Mouse (Mus musculus) midbrain, embryonic 15.5 days (tissue): Measurements from ENCODE around the gene Asb3. TPM values are rescaled to one million over a fixed set of nuclear protein-coding genes. Genes with fewer than 3 reads are reported as not detected.

ENCODE experiments used
- ATAC-seq: fragments of 200-750 bp; cut with Nextera tagmentation; replicated peaks from 2 replicates; pipeline ENCODE4 v1.8.0; 2017; ENCODE audit warnings: moderate TSS enrichment
- H3K27ac ChIP-seq: fragments of 300-500 bp; sonication (generic); 2 replicates; pipeline ENCODE4 v1.5.1; 2015; ENCODE audit warnings: mild to moderate bottlenecking, inconsistent platforms
- H3K27me3 ChIP-seq: fragments of 300-500 bp; sonication (generic); replicated peaks from 2 replicates; pipeline ENCODE4 v1.6.1; 2015; ENCODE audit warnings: inconsistent platforms
- H3K36me3 ChIP-seq: fragments of 300-500 bp; sonication (generic); replicated peaks from 2 replicates; pipeline ENCODE4 v1.6.1; 2015; ENCODE audit warnings: inconsistent platforms
- H3K4me1 ChIP-seq: fragments of 300-500 bp; sonication (generic); 2 replicates; pipeline ENCODE4 v1.6.1; 2015; ENCODE audit warnings: inconsistent platforms
- H3K4me2 ChIP-seq: fragments of 300-500 bp; sonication (generic); 2 replicates; pipeline ENCODE4 v1.6.1; 2015; ENCODE audit warnings: inconsistent platforms, mild to moderate bottlenecking, moderate library complexity
- H3K4me3 ChIP-seq: fragments of 300-500 bp; sonication (generic); 2 replicates; pipeline ENCODE4 v1.5.1; 2015; ENCODE audit warnings: mild to moderate bottlenecking, inconsistent platforms
- H3K9ac ChIP-seq: fragments of 300-500 bp; sonication (generic); 2 replicates; pipeline ENCODE4 v1.6.1; 2015; ENCODE audit warnings: mild to moderate bottlenecking, inconsistent platforms
- H3K9me3 ChIP-seq: fragments of 300-500 bp; sonication (generic); 2 replicates; pipeline ENCODE4 v1.6.1; 2016; ENCODE audit warnings: inconsistent platforms
- WGBS: fragments of 180-500 bp; shearing (Covaris S2); methylation state at CpG from one replicate; pipeline ENCODE4 v1.1.7; 2015; ENCODE audit warnings: mixed read lengths; 5-methylcytosine and 5-hydroxymethylcytosine counted together
- polyA plus RNA-seq: library from polyadenylated mRNA; unstranded; fragments of >200 nt; fragmentation: Nextera tagmentation; extraction: Ambion mirVana; gene quantifications from 2 replicates; pipeline ENCODE4 v1.2.1, GENCODE M21; 2015

The Asb3 gene
- polyA plus RNA-seq = 29.0 TPM in 2 replicates

DNA sequence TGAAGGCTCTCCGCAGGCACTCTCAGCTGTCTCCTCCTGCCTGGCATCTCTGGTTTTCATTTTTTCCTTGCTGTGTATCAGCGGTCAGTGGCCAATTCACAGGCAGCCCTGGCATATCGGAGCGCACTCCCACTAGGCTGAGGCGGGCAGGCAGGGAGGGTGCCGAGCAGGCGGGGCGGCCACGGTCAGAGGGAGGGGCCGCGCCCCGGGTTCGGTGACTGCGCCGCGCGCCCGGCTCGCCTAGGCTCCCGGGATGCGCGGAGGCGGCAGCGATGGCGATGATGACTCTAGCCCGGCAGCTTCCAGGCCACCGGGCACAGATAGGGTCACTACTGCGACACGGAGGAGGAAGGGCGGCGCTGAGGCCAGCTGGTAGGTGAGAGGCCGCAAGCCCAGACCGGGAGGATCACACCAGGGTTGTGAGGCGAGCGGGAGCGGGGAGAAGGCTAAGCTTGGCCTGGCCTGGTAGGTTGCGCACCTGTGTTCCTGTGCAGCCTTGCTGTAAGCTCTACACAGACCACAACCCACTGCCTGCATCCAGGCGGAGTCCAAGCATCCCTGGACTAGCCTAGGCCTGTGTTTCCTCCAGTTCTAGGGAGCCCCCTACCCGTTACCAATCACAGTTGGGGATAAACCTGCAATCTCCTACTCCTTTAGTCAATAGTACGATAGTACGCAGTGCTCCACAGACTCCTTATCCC lies at the start of gene Asb3, which contains the start of gene Gpr75:
TSS of gene Asb3 (plus strand) at position 246 of the 701 bp plus-strand sequence.
TSS of gene Gpr75 (plus strand) at position 188 of the 701 bp plus-strand sequence.
- WGBS = 2% methylated on average over 40 of the region's 41 CpGs
- H3K9ac ChIP-seq = peak within 1 kb of the TSS; percentile 74
- peak within 1 kb of the TSS; percentile 59 for H3K4me2 ChIP-seq
- H3K4me3 ChIP-seq = peak within 1 kb of the TSS; percentile 53
- H3K27ac ChIP-seq = peak within 1 kb of the TSS; percentile 88
- H3K36me3 ChIP-seq = no peaks in the 10 kb centered on the region; the same call in 1 of the 2 replicates
- no peaks in the 10 kb centered on the region for H3K27me3 ChIP-seq
- H3K4me1 ChIP-seq = no peaks in the 10 kb centered on the region
- H3K9me3 ChIP-seq = no peaks in the 10 kb centered on the region
- ATAC-seq = peak; percentile 97

DNA sequence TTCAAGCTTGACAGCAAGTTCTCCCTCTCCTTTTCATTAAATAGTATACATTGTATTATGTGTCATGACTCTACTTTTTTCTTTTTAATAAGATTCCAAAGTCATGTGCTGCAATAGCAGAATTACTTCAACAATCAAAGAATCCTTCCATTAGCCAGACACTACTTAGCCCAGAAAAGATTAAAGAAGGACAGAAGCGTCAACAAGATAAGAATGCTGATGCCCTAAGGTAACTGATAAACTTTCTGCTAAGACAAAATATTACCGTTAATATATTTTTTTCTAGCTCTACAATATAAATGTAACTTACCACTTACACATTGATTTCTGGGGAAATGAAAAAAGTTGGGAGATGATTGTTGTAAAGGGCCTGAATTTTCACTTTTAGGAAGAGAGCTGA lies 46.4 kb upstream of the Asb3 start:
- 92% methylated on average over 2 of the region's 2 CpGs for WGBS
- no peak overlapping the region for H3K4me2 ChIP-seq
- no peak overlapping the region for H3K27ac ChIP-seq
- no peaks in the 10 kb centered on the region for H3K9me3 ChIP-seq
- no peaks in the 10 kb centered on the region for H3K4me1 ChIP-seq
- peaks cover 33% of the 10 kb centered on the region; the same call in 1 of the 2 replicates for H3K36me3 ChIP-seq
- ATAC-seq = no peak
- H3K4me3 ChIP-seq = no peak overlapping the region
- no peak overlapping the region for H3K9ac ChIP-seq
- no peaks in the 10 kb centered on the region for H3K27me3 ChIP-seq

DNA sequence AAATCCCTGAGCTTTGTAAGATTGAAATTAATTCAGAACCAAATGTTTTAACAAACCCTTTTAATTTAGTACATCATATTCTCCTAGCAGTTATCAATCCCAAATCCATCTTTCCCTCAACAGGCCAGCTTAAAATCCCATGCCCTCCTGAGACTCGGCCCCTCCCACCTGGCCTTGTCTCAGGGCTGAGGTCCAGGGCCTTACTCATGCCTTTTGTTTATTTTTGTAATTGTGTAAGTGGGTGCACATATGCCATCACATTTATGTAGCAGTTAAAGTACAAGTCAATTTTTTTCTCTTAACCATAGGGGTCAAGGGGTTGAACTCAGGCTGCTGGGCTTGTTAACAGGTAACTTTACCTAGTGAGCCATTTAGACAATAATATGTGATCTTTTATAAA lies 40.9 kb upstream of the Asb3 start:
- Histone ChIP-seq H3K9me3 (no peaks in the 10 kb centered on the region), H3K4me3 (no peak overlapping the region), H3K4me1 (no peaks in the 10 kb centered on the region), H3K4me2 (no peak overlapping the region), H3K36me3 (peaks cover 25% of the 10 kb centered on the region), H3K27me3 (no peaks in the 10 kb centered on the region), H3K9ac (no peak overlapping the region), H3K27ac (no peak overlapping the region)
- ATAC-seq = no peak
- WGBS = 100% methylated on average over 1 of the region's 1 CpGs

DNA sequence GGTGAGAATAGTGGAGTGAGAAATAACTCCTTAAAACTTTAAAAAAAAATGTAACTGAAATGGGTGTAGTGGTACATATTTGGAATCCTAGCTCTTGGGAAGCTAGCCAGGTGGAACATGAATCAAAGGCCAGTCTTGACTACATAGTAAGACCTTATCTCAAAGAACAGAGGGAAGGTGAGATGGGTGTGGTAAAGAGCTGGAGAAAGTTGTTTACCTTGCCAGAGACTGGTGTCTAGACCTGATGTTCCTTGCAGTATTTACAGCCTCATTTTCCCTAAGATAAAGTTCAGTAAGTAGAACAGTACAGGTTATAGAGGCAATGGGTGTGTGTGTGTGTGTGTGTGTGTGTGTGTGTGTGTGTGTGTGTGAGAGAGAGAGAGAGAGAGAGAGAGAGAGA lies 12.8 kb upstream of the Asb3 start:
- ATAC-seq = no peak
- no peak overlapping the region for H3K27ac ChIP-seq
- H3K9me3 ChIP-seq = no peaks in the 10 kb centered on the region
- H3K27me3 ChIP-seq = no peaks in the 10 kb centered on the region
- no peak overlapping the region for H3K9ac ChIP-seq
- H3K4me2 ChIP-seq = no peak overlapping the region
- no peak overlapping the region for H3K4me3 ChIP-seq
- H3K4me1 ChIP-seq = no peaks in the 10 kb centered on the region
- peaks cover 35% of the 10 kb centered on the region for H3K36me3 ChIP-seq

DNA sequence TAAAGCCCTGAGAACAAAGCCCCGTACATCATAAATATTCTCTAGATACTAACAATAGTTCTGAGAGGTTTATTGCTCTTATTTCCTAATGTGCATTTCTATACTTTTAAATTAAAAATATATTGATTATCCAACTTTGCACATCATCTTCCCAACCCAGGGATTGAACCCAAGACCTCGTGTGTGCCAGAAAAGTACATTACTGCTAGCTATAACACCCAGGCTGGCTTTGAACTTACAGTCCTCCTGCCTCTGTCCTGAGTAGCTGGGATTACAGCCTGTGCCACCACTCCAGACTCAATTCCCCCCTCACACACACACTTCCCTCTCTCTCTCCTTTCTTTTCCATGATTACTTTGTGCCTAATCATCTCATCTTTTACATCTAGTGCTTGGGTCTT lies 2.9 kb downstream of the Asb3 start:
- no peak overlapping the region for H3K4me2 ChIP-seq
- 0 out of 2 replicates have a peak, but pooled peaks cover 6% of the 10 kb centered on the region for H3K36me3 ChIP-seq
- WGBS = 85% methylated on average over 2 of the region's 2 CpGs
- H3K9ac ChIP-seq = no peak overlapping the region
- no peak overlapping the region for H3K4me3 ChIP-seq
- H3K4me1 ChIP-seq = no peaks in the 10 kb centered on the region
- no peaks in the 10 kb centered on the region for H3K9me3 ChIP-seq
- H3K27ac ChIP-seq = no peak overlapping the region
- ATAC-seq = no peak
- H3K27me3 ChIP-seq = no peaks in the 10 kb centered on the region

DNA sequence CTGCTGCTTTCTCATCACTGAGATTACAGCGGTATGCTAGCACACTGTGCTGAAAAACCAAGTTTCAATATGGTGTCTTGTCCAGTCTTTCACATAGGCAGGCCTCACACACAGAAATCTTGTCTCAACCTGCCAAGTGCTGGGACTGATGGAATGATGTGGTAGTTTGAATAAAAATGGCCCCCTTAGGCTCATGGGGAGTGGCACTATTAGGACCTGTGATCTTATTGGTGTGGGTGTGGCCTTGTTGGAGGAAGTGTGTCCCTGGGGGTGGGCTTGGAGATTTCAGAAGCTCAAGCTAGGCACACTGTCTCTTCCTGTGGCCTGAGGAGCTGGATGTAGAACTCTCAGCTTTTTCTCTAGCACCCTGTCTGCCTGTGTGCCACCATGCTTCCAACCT lies 11.0 kb downstream of the Asb3 start:
- H3K9ac ChIP-seq = no peak overlapping the region
- H3K27ac ChIP-seq = no peak overlapping the region
- 97% methylated on average over 1 of the region's 1 CpGs for WGBS
- H3K9me3 ChIP-seq = no peaks in the 10 kb centered on the region
- no peak for ATAC-seq
- no peaks in the 10 kb centered on the region for H3K27me3 ChIP-seq
- no peaks in the 10 kb centered on the region for H3K4me1 ChIP-seq
- H3K4me3 ChIP-seq = no peak overlapping the region
- H3K36me3 ChIP-seq = 0 out of 2 replicates have a peak, but pooled peaks cover 6% of the 10 kb centered on the region
- no peak overlapping the region for H3K4me2 ChIP-seq

DNA sequence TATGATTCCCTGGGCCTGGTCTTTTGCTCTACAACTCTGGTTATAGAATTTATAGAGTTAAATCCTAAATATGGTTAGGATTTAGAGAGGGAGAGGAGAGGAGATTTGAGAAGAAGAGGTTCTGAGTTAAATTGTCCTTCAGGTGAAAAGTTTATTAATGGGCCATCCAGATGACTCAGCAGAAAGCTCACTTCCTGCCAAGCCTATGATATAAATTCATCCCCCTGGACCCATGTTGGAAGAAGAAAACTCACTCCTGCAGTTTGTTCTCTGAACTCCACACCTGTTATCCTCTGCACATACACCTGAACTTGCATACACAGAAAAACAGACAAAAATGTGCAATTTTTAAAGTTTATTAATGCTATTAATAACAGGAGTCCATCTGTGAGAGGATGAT lies 14.1 kb downstream of the Asb3 start:
- no peak overlapping the region for H3K9ac ChIP-seq
- no peak overlapping the region for H3K4me2 ChIP-seq
- H3K9me3 ChIP-seq = no peaks in the 10 kb centered on the region
- no peaks in the 10 kb centered on the region for H3K36me3 ChIP-seq
- no peaks in the 10 kb centered on the region for H3K4me1 ChIP-seq
- no peak overlapping the region for H3K4me3 ChIP-seq
- no peak overlapping the region for H3K27ac ChIP-seq
- no peaks in the 10 kb centered on the region for H3K27me3 ChIP-seq
- ATAC-seq = no peak

DNA sequence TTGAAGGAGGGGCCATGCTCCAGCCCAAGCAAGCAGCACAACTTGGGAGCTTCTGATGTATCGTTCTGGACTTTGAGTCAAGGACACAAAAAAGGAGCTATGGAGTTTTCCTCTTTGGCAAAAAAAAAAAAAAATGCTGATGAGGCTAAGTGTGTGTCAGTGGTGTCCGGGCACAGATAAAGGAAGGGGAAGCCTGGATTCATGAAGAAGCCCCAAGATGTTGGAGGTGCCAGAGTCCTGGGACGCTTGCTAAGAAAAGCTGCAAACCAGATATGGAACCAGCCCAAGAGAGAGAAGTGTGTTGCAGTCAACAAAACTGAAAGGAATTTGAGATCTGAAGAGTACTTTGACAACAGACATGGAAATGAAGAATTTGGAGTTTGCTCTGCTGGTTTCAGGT lies 27.1 kb downstream of the Asb3 start:
- Histone ChIP-seq H3K9ac (no peak overlapping the region), H3K36me3 (no peaks in the 10 kb centered on the region), H3K27me3 (no peaks in the 10 kb centered on the region), H3K27ac (no peak overlapping the region), H3K4me3 (no peak overlapping the region), H3K4me2 (no peak overlapping the region), H3K4me1 (no peaks in the 10 kb centered on the region), H3K9me3 (no peaks in the 10 kb centered on the region)
- ATAC-seq = no peak
- 93% methylated on average over 3 of the region's 3 CpGs for WGBS

DNA sequence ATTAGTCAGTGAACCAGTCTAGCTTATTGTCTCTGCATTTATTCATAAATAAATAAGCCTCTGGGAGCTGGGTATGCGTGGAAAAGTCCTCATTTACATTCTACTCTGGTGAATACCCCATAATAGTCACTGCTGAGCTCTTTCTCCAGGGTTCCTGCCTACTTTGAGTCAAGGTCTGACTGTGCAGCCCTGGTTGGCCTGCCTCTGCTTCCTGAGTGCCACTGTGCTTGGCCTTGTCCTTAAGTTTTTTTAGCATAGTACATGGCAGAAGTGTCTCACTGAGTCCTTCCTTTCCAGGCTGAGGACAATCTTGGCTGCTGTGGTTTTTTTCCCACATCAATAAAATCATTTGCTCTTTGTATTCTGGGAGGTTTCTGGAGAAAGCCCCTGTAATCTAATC lies 35.4 kb downstream of the Asb3 start:
- H3K36me3 ChIP-seq = no peaks in the 10 kb centered on the region
- no peak for ATAC-seq
- H3K27ac ChIP-seq = no peak overlapping the region
- no peaks in the 10 kb centered on the region for H3K27me3 ChIP-seq
- H3K4me3 ChIP-seq = no peak overlapping the region
- no peak overlapping the region for H3K4me2 ChIP-seq
- WGBS = 52% methylated on average over 1 of the region's 1 CpGs
- H3K9me3 ChIP-seq = no peaks in the 10 kb centered on the region
- H3K4me1 ChIP-seq = no peaks in the 10 kb centered on the region
- no peak overlapping the region for H3K9ac ChIP-seq

DNA sequence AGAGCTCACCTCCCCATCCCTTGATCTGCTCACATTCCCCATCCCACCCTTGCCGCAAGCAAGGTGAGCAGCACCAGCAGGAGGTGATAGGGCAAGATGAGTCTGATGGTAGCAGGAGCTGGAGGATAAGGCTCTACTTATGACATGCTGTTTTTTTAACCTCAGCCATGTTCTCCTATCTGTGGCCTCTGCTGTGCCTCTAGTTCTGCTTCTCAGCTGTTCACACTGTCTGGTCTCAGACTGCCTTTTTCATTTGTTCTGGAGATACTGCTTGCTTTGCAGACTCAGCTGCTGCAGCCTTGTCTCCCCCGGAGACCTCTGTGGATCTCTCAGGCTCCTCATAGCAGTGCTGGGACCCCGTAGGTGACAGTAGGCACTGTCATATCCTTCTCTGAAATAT lies 38.1 kb downstream of the Asb3 start:
- no peak for ATAC-seq
- no peak overlapping the region for H3K4me2 ChIP-seq
- WGBS = 97% methylated on average over 3 of the region's 3 CpGs

DNA sequence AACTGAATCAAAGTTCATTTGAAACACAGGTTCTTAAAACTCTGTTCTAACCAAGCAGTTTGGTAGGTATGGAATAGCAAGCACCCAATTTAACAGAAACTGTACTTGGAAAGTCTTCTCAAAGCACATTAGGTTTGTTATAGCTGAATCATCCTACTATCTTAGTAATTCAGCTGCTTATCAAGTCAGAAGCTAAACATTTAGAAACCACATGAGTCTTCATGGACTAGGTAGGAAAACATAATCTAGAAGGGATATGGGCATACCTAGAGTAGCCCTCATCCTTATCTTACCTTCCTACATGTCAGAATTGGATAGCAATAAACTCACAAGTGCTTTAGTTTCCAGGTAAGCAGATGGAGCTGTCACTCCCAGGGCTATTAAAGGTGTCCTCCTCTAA lies 42.9 kb downstream of the Asb3 start:
- no peak for ATAC-seq
- H3K4me3 ChIP-seq = no peak overlapping the region
- H3K36me3 ChIP-seq = peaks cover 7% of the 10 kb centered on the region; the same call in 1 of the 2 replicates
- H3K9ac ChIP-seq = no peak overlapping the region
- no peaks in the 10 kb centered on the region for H3K9me3 ChIP-seq
- no peaks in the 10 kb centered on the region for H3K27me3 ChIP-seq
- no peak overlapping the region for H3K4me2 ChIP-seq
- H3K27ac ChIP-seq = no peak overlapping the region
- no peaks in the 10 kb centered on the region for H3K4me1 ChIP-seq

More for the DNA sequence above, 38.1 kb downstream of the Asb3 start:
- H3K27ac ChIP-seq = no peak overlapping the region
- H3K9ac ChIP-seq = no peak overlapping the region
- H3K4me1 ChIP-seq = no peaks in the 10 kb centered on the region
- H3K9me3 ChIP-seq = no peaks in the 10 kb centered on the region
- H3K4me3 ChIP-seq = no peak overlapping the region
- 0 out of 2 replicates have a peak, but pooled peaks cover 5% of the 10 kb centered on the region for H3K36me3 ChIP-seq
- H3K27me3 ChIP-seq = no peaks in the 10 kb centered on the region

DNA sequence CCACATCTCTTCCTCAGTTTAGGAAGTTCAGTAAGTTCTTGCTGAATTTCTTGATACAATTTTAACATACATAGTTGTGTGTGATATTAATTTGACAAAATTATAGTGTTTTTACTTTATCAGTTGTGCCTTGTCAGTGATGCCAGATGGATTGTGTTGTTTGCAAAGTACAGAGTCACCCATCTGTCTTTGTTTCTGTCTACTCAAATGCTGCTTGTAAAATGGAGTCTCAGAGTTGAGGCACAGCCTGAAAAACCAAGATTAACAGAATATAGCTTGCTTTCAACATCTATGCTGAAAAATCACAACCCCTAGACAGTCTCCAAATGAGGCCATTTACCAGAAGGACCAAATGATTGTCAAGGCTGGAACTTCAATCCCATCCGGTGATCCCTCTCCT lies 43.3 kb downstream of the Asb3 start:
- H3K9me3 ChIP-seq = no peaks in the 10 kb centered on the region
- H3K9ac ChIP-seq = no peak overlapping the region
- H3K27me3 ChIP-seq = no peaks in the 10 kb centered on the region
- H3K4me2 ChIP-seq = no peak overlapping the region
- no peak overlapping the region for H3K4me3 ChIP-seq
- ATAC-seq = no peak
- H3K4me1 ChIP-seq = no peaks in the 10 kb centered on the region
- 100% methylated on average over 1 of the region's 1 CpGs for WGBS
- peaks cover 7% of the 10 kb centered on the region; the same call in 1 of the 2 replicates for H3K36me3 ChIP-seq
- no peak overlapping the region for H3K27ac ChIP-seq

DNA sequence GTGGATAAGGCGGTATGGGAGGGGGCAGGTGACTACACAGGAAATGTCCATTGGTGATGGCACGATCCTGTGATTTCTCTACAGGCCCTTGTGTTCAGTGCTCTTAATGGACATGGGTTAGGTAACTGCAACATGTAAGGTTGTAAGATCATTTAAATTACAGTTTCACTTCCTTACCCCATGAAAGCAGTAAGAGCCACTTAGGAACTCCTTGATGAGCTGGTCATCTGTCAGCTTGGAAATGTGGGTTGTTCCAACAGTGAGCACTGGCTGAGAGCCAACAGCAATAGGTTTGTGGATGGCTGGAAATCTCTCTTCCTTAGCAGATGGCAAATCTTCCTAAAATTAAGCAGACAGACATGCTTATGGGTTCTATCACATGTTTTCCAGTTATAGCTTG lies 58.3 kb downstream of the Asb3 start:
- 93% methylated on average over 2 of the region's 2 CpGs for WGBS

More for the DNA sequence above, 58.3 kb downstream of the Asb3 start:
- Histone ChIP-seq H3K4me3 (no peak overlapping the region), H3K36me3 (peaks cover 54% of the 10 kb centered on the region), H3K4me1 (no peaks in the 10 kb centered on the region), H3K27me3 (no peaks in the 10 kb centered on the region), H3K4me2 (no peak overlapping the region), H3K27ac (no peak overlapping the region), H3K9me3 (no peaks in the 10 kb centered on the region), H3K9ac (no peak overlapping the region)
- ATAC-seq = no peak
